Comparison of ENCODE assay signal across 8 mouse cellular contexts in genomic region chr3:106684830-106685229, GRCm38 (mm10). TPM values are rescaled to one million over a fixed set of nuclear protein-coding genes. Genes with fewer than 3 reads are reported as not detected.
DNase-seq lines count a peak whose midpoint lies in the region; ATAC-seq and TF ChIP-seq lines count a peak whose summit lies in the region.

Gene Lrif1 (plus strand): TSS chr3:106684987.

- TF ChIP-seq CTCF in lung, postnatal 0 days (IDR thresholded peaks at IDR 0.05): no peak

- H3K4me1 ChIP-seq in hindbrain, embryonic 12.5 days: no peaks in the 10 kb centered on the region; the same call in 1 of the 2 replicates
- no peaks in the 10 kb centered on the region for H3K4me1 ChIP-seq in lung, postnatal 0 days (ENCODE audit: insufficient read depth, low read depth, low read length)

- DNase-seq in Muller cell, postnatal 12 days (ENCODE audit: inconsistent ontology term): peak; percentile 88
- peak; percentile 87 to 89 for DNase-seq in cerebellum, postnatal 10 days
- DNase-seq in frontal cortex, adult 2 months (ENCODE audit: extremely low spot score in 1 of 2, low spot score in 1 of 2): peak; percentile 89 to 92
- peak; percentile 77 for DNase-seq in layer of hippocampus, postnatal 10 days (ENCODE audit: low spot score in 2 of 2)
- DNase-seq in lung, postnatal 0 days (ENCODE audit: low spot score): peak; percentile 87
- peak; percentile 25 for DNase-seq in ovary, postnatal 10 days (ENCODE audit: low spot score)
- DNase-seq in thymus, postnatal 14 days: peak; percentile 78

- peak within 1 kb of the TSS; percentile 53 for H3K4me3 ChIP-seq in hindbrain, embryonic 12.5 days
- peak within 1 kb of the TSS; percentile 35 for H3K4me3 ChIP-seq in lung, postnatal 0 days (ENCODE audit: low read depth, low read length)

- H3K27ac ChIP-seq in hindbrain, embryonic 12.5 days: peak within 1 kb of the TSS; percentile 82
- H3K27ac ChIP-seq in lung, postnatal 0 days (ENCODE audit: low read length): no peak within 1 kb of the TSS

- peak; percentile 99 for ATAC-seq in hindbrain, embryonic 12.5 days (ENCODE audit: low FRiP score)
- ATAC-seq in lung, postnatal 0 days: peak; percentile 91

- WGBS in hindbrain, embryonic 12.5 days: 1% methylated on average over 20 of the region's 20 CpGs
- WGBS in lung, postnatal 0 days: 0% methylated on average over 20 of the region's 20 CpGs

- peak within 1 kb of the TSS; percentile 63 for H3K9ac ChIP-seq in hindbrain, embryonic 12.5 days
- H3K9ac ChIP-seq in lung, postnatal 0 days (replicated peaks; ENCODE audit: low read depth): no peak within 1 kb of the TSS

- H3K36me3 ChIP-seq in hindbrain, embryonic 12.5 days: no peaks in the 10 kb centered on the region
- H3K36me3 ChIP-seq in lung, postnatal 0 days (ENCODE audit: insufficient read depth, low read length): no peaks in the 10 kb centered on the region

- peak within 1 kb of the TSS; percentile 55 for H3K4me2 ChIP-seq in hindbrain, embryonic 12.5 days (replicated peaks)
- H3K4me2 ChIP-seq in lung, postnatal 0 days (replicated peaks; ENCODE audit: low read depth, low read length): peak within 1 kb of the TSS; percentile 54

- peaks cover 3% of the 10 kb centered on the region; the same call in 1 of the 2 replicates for H3K9me3 ChIP-seq in hindbrain, embryonic 12.5 days (replicated peaks)
- no peaks in the 10 kb centered on the region for H3K9me3 ChIP-seq in lung, postnatal 0 days (ENCODE audit: low read length)

- no peak for TF ChIP-seq EP300 in lung, postnatal 0 days (IDR thresholded peaks at IDR 0.05)

- no peaks in the 10 kb centered on the region for H3K27me3 ChIP-seq in hindbrain, embryonic 12.5 days
- H3K27me3 ChIP-seq in lung, postnatal 0 days (replicated peaks; ENCODE audit: insufficient read depth, low read length): no peaks in the 10 kb centered on the region

RNA-seq across cellular contexts. Expression of gene Lrif1, which starts in this region (rescaled TPM):
- 15.6 and 18.2 TPM in 2 replicates for polyA plus RNA-seq in frontal cortex, adult 2 months (2012; rRNA removed)
- 20.1 and 22.8 TPM in 2 replicates for polyA plus RNA-seq in hindbrain, embryonic 12.5 days (2016; fragmentation: Nextera tagmentation; extraction: Ambion mirVana)
- 10 to 100 TPM; 20.5 to 21.3 TPM for total RNA-seq in layer of hippocampus, postnatal 10 days (2021)
- polyA plus RNA-seq in lung, postnatal 0 days (2015; fragmentation: Nextera tagmentation; extraction: Ambion mirVana): 18.8 and 20.6 TPM in 2 replicates

Comparison
In these comparisons a context has a peak if more than half of its experiments do, and no peak if none do; other contexts are left out.
1. DNase-seq: peak in every context shown above with its lines; median percentile 90 in frontal cortex, adult 2 months; 88 in Muller cell, postnatal 12 days; 88 in cerebellum, postnatal 10 days; 87 in lung, postnatal 0 days; 78 in thymus, postnatal 14 days; 77 in layer of hippocampus, postnatal 10 days; 25 in ovary, postnatal 10 days.